Mouse (Mus musculus): ENCODE results near the gene Tecr.

Gene Tecr

DNA sequence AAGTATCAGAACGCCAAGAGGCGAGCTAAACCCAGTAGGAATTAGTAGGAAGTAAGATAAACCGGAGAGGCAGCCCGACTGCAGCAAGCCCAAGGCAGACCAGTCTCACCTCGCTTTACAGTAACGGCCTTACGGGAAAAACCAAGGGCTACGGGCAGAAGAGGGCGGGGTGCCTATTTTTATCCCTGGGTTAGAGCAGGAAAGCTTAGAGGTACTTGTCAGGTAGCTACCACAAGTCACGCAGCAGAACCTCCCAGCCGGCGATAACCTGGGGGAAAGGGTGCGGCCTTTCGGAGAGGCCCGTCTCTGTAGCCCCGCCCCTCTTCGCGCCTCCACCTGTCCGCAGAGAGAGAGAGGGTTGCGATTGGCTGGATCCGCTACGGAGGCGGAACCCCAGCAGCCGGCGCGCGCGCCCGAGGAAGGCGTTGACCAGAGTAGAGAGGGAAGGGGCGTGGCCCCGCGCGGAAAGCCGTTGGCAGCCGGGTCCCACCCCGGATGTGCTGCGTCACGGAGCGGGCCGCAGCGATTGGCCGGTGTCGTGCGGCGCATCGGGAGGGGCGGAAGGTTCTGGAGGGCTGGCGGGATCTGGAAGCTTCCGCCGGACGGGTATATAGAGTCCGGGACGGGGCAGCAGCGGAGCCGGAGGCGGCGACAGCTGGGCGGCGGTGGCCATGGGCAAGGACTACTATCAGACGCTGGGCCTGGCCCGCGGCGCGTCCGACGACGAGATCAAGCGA is at the start of gene Tecr, which contains the start of gene Dnajb1:
Gene Tecr, minus strand, starts transcription at position 311 of the 737 bp plus-strand sequence.
Gene Dnajb1, plus strand, starts transcription at position 533 of the 737 bp plus-strand sequence.
- peak; percentile 100 for DNase-seq (ENCODE audit: low read depth, low spot score)

DNA sequence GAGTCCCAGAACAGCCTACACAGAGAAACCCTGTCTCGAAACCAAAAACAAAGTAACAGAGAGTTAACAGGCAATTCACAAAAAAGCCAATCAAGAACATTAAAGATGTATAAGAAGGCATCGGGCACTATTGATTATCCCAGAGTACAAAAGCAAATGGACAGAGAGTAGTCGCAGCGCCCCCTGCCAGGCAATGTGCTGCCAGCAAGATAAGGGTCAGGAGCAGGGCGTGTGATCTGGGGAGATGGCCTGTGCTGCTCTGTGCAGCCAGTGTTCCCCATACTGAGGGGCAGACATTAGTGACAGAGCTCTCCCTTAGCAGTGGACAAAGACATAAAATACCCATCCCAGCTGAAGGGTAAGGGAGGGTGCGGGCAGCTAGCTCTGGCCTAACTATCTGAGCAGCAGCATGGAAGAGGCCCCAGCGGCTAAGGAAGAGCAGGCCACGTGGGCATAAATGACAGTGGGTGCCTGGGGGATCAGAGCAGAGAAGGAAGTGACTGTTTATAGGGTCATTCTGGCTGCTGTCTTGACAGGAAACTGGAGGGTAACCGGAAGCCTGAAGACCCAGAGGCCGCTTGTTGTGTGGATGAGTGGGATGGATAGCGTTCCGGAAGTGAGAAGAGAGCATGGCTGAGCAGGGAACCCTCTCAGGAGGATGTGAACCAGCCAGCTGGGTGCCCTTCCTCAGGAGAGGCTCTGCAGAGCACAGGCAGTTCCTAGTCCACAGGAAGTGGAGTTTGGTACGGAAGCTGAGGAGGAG is 48.9 kb upstream of the Tecr start:
- DNase-seq (ENCODE audit: low read depth, low spot score): no peak

DNA sequence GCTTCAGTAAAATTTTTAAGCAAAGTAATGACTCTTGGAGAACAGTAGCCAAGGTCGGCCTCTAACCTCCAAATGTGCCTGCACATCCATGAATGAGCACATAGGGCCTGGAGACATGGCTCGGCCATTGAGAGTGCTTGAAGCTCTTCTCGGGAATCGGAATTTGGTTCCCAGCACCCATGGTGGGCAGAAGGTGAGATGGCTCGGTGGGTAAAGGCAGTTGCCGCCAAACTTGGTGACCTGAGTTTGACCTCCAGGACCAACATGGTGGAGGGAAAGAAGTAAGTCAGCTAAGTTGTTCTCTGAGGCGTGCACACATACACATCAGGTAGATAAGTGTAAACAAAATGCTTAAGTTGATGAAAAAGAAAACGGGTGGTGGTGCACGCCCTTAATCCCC is 48.3 kb upstream of the Tecr start:
- DNase-seq (ENCODE audit: low read depth, low spot score): no peak

DNA sequence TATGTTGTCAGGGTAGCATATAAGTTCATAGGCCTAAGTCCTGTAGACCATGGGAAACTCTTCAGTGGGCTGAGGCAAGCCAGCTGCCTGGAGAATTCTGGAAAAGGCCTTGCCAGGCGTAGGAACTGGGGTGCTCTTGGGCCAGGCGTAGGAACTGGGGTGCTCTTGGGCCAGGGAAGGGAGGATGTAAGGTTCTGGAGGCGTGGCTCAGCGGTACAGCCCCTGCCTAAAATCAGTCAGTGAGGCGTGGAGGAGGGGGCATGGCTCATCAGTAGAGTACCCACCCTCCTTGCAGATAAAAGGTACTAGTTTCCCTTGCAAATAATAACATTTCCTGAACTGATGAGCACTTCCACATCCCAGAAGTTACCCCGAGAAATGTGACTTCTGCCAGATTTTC is 47.0 kb upstream of the Tecr start:
- no peak for DNase-seq (ENCODE audit: low read depth, low spot score)

- no peak for DNase-seq (ENCODE audit: low read depth, low spot score)
Observed at GRCm38 (mm10) chr8:83653662-83654017, 45.9 kb upstream of the Tecr start.

DNA sequence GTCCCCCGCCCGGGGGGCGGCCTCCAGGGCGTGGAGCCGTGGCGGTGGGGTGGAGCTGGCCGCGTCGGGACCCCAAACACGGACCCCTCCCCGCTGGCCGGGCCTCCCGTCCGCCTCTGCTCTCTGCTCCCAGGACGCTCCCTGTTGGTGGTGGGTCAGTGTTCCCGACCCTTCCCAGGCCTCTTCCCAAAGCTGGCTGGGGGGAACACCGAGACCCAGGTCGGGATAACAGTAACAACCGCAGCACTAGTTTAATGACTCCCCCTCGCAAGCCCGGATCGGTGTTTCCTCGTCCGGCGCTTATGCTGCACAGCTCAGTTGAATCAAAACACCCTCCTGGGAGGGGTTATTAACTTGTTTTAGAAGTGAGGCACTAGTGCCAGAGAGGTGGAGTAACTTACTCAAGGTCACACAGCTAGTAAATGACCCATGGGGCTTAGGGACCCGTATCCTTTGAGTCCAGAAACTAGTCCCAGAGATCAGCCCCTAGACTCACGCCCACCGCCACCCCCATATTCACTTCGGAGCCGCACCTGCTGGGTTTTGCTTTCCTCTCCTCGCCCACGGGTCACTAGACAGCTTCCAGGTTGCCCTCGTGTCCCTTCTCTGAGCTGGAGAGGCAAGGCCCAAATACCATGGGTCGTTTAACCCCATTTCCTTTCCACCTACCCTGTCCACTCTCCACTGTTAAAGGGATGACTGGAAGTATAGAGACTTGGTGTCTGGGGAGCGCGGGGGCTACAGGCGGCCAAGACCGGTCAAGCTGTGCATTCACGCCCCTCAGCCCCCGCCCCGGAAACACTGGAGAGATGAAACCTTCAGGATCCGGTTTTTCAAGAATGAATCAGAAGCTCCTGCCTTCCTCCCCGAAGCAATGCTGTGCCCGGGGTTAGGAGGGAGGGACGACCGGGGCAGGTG is 45.2 kb upstream of the Tecr start:
- DNase-seq (ENCODE audit: low read depth, low spot score): peak; percentile 64

DNA sequence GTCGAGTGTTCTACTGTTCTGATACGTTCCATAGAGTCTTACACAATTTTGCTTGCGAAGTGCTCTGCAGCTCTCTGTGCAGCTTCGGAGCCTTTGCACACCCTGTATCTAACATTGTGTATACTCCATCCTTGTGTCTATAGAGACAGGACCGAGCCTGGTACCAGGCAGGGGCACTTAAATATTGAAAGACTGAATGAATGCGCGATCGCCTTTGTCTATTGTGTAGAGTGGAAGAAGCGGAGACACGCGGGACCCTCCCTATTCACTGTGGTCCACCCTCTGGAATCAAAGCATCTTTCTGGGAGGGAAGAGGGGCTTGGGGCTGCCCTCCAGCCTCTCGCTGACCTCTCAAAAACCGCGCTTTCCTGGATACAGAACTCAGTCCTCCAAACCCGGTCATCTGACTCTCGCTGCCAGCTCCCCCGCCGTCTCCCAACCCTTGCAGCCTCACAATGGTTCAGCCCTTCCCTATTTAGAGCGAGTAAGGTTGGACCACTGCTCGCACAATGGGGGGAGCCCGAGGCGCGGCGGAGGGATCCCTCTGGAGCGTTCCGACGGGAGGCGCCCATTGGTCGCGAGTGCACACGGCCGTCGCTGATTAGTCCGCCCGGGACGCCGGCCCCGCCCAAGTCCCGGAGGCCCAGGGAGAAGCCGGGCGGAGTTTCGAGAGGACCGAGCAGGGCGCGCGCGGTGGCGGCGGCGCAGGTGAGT is 44.4 kb upstream of the Tecr start, which contains the start of gene Gipc1:
Gene Gipc1, plus strand, starts transcription at position 648 of the 714 bp plus-strand sequence.
- DNase-seq (ENCODE audit: low read depth, low spot score): peak; percentile 99

DNA sequence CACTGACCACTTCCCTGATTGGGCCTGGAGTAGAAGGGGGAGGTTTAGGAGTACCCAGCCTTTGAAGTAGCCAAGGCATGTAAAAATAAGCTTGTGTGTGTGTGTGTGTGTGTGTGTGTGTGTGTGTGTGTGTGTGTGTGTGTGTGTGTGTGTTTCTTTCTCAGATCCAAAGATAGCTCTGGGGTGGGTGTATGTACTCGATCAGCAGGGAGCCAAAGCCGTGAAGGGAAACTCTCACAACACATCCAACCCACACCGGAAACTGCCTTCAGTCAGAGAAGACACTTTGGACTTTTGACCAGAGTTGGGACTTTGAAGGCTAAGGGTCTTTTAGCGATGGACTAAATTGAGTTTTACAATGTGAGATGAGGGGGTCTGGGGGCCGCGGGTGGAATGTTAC is 41.9 kb upstream of the Tecr start:
- no peak for DNase-seq (ENCODE audit: low read depth, low spot score)

GRCm38 (mm10) chr8:83648031-83648430 is 40.3 kb upstream of the Tecr start:
- DNase-seq (ENCODE audit: low read depth, low spot score): peak; percentile 46

- peak; percentile 67 for DNase-seq (ENCODE audit: low read depth, low spot score)
Observed at GRCm38 (mm10) chr8:83647511-83647910, 39.7 kb upstream of the Tecr start.

DNA sequence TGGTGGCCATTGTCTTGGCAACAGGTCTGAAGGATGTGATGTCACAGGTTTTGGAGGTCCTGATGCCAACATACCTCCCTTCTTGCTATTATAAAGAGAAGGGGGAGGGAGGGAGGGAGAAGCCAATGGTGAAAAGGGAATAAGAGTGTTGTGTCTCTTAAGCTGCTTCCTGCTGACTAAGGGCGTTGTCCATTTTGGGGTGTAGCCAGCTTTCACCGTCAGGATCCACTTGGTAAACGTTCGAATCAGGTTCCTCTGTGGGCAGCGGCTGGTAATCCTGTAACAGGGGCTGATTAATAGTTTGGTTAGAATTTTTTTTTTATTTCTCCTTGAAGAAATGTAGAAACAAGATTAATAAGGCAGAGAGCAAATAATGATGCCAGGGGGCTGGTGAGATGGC is 31.9 kb upstream of the Tecr start:
- DNase-seq (ENCODE audit: low read depth, low spot score): no peak

GRCm38 (mm10) chr8:83638856-83639255 is 31.1 kb upstream of the Tecr start:
- DNase-seq (ENCODE audit: low read depth, low spot score): no peak

DNA sequence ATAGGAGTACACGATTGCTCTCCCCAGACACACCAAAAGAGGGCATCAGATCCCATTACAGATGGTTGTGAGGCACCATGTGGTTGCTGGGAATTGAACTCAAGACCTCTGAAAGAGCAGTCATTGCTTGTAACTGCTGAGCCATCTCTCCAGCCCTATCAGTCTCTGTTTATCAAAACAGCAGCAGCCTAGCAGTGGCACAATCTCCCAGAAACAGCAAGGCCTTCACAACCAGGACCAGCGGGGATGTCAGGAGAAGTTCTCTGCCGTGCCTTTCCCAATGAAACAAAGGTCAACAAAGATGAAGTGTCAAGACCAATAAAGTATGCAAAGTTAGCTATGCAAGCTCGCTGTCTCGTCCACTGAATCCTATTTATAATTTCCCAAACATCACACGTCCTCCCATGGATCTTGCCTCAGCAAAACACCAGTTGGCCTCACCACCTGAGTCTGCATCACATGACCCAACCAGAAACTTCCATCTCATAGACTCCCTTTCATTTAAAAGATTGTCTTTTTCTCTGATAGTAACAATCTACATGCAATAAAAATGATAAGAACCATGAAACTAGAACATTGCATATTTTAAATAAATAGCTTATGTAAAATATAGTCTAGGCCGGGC is 24.4 kb upstream of the Tecr start:
- no peak for DNase-seq (ENCODE audit: low read depth, low spot score)

DNA sequence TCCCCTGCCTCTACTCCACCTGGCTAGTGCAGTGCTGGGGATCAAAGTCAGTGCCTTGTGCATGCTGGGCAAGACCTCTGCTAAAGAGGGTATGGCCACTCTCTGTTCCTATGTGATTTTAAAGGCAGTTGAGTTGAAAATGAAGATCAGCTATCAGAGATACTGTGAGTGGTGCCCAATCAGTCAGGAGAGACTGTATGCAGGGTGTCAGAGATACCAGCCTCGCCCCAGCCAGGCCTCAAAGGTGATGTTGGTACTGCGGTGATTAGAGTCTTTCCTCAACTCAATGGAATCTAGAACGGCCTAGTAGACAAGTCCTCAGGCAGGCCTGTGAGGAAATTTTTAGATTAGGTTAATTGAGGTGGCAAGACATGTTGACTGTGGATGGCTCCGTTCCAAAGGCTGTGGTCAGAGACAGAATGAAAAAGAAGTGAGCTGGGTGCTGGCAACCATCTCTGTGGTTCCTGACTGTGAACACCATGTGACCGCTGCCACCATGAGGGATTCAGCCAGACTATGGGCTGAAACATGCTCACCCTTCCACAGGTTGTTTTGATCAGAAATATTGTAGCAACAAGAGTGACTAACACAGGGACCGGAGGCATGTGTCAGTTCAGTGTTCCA is 18.0 kb upstream of the Tecr start:
- DNase-seq (ENCODE audit: low read depth, low spot score): no peak

DNA sequence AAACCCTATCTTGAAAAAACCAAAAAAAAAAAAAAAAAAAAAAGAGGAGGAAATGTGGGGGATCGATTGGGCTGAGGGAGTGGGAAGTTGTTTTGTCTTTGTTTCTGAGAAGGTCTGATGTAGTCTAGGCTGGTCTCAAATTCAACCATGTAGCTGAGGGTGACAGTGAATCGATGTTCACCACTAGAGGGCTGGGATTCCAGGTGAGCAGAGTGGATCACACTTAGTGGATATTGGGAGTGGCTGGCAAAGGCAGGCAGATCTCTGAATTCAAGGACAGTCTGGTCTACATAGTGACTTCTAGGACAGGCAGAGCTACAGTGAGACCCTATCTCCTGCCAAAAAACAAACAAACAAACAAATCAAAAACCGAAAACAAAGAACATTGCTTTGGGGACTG is 17.0 kb upstream of the Tecr start:
- DNase-seq (ENCODE audit: low read depth, low spot score): no peak

- no peak for DNase-seq (ENCODE audit: low read depth, low spot score)
Observed at GRCm38 (mm10) chr8:83623549-83623948, 15.8 kb upstream of the Tecr start.

GRCm38 (mm10) chr8:83622389-83622989 is 14.7 kb upstream of the Tecr start:
- DNase-seq (ENCODE audit: low read depth, low spot score): peak; percentile 89

DNA sequence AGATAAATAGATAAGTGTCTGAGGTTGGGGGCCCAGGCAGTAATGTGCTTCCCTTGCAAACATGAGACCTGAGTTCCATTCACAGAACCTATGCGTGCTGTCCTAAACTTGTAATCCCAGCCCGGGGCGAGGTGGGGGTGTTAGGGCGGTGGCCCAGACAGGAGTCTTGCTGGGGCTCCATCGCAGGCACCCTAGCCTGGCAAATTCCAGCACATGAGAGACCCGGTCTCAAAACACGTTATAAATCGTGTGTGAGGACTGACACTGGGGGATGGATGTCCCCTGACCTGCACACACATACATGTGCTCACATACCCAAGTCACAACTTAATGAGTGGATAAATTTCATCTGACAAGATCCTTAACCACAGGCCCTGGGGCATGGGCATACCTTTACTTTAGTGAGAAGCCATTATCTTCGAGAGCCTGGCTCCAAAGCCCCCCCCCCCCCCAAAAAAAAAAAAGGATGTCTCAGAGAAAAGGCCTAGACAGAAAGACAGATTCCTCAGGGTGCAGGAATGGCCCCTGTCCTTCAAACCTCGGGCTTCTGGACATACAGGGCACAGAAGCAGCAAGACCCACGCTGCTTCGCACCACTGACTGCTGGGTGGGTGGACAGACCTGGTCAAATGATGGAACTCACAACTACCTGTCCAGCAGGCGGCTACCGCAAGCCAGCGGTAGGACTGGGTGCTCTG is 14.1 kb upstream of the Tecr start:
- DNase-seq (ENCODE audit: low read depth, low spot score): no peak

DNA sequence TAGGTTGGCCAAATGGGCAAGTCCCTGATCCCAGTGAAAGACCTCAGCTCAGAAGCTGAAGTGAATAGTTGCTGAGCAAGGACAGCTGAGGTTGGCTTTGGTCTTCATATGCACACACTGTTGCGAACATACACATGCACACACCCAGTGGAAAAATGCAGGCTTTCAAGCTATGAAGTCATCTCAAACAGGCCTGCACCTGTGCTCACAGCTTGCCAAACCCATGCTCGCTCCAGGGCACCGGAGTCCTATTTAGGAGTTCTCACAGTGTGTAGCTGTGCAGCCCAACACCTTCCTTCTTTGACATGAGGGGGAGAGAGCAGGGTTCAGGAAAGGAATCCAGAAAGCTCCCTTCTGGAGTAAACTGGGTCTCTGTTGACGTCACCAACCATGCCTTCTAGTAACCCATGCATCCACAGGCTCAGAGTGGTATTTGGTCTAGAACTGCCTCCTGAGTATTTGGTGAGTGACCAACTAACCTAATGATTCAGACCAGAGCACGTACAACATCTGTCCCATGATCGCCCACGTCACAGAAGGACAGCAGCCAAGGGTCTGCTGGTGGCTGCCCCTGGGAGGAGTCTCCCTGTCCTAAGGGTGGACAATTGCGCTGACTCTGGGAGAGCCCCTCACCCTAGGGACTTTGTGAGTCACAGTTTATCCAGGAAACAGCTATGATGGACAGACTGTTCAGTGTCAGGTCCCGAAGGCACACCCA is 12.0 kb upstream of the Tecr start:
- DNase-seq (ENCODE audit: low read depth, low spot score): no peak

Data from ZHBTc4 (cell line).